Mouse (Mus musculus) kidney, postnatal 14 days (tissue): ENCODE data around the gene Mta2.
"Not testable (repeated sequence)": the region's sequence is repeated elsewhere in the genome, so short reads cannot be mapped to it uniquely, and the experiment has no call there.

ENCODE experiments used
- DNase-seq: peaks from one replicate; pipeline ENCODE4 v3.0.0; 2022; ENCODE audit warnings: mixed read lengths

Mta2 gene

GRCm38 (mm10) chr19:8967893-8968292, 26.2 kb downstream of the Mta2 start:
- DNase-seq = no peak

- not testable (repeated sequence) for DNase-seq
These were observed 30.8 kb downstream of the Mta2 start for GRCm38 (mm10) chr19:8972491-8972890.

DNA sequence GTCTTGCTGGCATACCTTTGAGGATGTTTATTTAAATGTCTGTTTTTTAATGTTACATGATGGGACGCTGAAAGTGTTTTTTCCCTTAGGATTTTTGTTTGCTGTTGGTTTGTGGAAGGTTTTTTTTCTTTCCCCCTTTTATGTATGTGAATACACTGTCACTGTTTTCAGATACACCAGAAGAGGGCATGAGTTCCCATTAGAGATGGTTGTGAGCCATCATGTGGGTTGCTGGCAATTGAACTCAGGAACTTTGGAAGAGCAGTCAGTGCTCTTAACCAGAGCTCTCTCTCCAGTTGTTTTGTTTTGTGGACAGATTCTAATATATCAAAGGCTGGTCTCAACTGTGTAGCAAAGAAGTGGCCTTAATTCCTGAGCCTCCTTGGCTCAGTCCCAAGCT, 33.0 kb downstream of the Mta2 start:
- no peak for DNase-seq

GRCm38 (mm10) chr19:8975491-8975890, 33.8 kb downstream of the Mta2 start:
- DNase-seq = no peak

DNA sequence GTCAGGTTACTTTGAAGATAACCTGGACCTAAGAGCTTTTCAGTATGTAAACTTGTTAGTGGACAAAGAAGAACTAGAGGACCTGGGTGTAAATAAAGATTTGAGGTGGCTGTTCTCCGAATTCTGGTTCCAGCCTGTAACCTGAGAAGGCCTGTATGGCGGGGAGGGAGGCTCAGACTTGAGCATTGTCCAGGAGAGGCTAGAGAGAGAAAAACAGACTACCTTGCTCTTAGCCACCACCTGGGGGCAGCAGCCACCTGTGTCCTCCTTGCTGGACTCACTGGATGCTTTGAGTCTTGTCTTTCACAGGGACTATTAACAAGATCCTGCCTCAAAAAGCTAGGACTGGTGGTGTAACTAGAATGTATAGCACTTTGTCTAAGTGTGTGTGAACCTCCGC, 34.9 kb downstream of the Mta2 start:
- DNase-seq = peak; percentile 63

GRCm38 (mm10) chr19:8980771-8981170, 39.1 kb downstream of the Mta2 start:
- DNase-seq = no peak

GRCm38 (mm10) chr19:8981450-8982168, 39.9 kb downstream of the Mta2 start:
- no peak for DNase-seq

DNA sequence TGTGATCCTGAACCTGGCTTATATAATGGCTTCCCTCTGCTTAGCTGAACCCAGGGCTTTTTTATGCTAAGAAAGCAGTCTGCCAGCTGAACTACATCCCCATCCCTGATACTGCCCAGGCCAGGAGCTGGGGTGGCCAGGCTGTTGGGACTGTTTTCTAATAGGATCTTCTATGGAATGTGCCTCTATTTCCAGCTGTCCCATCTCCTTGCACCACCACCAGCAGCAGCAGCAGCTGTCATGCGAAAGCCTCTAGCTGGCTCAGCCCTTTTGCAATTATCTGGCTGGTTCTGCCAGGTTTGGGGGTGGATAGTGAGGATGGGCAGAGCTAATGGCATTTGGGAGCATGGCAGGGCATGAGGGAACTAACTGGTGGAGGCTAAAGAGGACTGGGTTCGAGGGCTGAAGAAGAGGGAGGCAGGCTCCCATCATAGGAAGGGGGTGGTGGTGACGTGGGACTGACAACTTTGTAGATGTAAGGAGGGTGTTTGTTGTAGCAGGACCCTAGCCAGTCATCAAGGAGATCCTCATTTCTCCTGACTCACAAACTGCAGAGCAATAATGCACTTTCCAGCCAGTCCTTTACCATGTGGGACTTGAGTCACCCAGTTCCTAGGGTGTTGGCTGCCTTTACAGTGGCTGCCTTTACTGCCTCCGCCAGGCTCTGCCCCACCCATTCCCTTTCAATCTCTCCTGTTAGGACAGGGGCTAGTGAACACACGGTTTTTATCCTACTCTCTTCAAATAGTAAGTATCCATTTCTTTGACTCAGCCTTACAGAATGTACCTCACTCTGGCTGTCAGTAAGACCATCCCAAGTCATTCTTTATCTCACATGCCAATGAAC, 40.9 kb downstream of the Mta2 start:
- no peak for DNase-seq

GRCm38 (mm10) chr19:8983150-8983650, 41.5 kb downstream of the Mta2 start:
- no peak for DNase-seq

DNA sequence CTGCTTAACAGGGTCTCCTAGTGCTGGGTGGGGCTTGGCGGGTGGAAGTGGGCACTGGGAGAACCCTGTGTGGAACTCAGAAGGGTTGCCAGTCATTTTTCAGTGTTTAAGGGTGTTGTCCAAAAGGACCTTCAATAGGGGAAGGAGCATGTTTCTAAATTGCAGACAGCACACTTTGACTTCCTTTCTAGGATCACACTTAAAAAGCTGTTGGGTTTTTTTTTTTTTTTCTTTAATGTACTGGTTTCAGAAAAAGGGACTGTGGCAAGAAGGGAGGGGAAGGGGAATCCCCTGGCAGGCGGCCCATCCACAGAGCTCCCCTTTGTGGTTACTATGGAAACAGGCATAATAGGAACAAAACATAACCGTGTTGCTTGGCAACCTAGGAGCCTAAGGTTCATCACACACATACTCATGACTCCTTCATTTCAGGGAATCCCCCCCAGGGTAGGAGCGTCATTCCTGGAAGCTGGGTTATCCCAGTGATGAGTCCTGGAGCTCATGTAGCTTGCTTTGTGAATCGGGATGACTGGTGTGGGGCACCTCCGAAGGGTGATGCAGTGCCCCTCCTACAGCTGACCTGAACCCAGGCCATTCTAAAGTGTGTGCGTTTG, 42.7 kb downstream of the Mta2 start:
- DNase-seq = peak; percentile 71

GRCm38 (mm10) chr19:8985891-8986290, 44.2 kb downstream of the Mta2 start:
- DNase-seq = no peak

- no peak for DNase-seq
These were observed 46.1 kb downstream of the Mta2 start for GRCm38 (mm10) chr19:8987816-8988215.

GRCm38 (mm10) chr19:8988346-8989065, 46.8 kb downstream of the Mta2 start:
- DNase-seq = no peak

DNA sequence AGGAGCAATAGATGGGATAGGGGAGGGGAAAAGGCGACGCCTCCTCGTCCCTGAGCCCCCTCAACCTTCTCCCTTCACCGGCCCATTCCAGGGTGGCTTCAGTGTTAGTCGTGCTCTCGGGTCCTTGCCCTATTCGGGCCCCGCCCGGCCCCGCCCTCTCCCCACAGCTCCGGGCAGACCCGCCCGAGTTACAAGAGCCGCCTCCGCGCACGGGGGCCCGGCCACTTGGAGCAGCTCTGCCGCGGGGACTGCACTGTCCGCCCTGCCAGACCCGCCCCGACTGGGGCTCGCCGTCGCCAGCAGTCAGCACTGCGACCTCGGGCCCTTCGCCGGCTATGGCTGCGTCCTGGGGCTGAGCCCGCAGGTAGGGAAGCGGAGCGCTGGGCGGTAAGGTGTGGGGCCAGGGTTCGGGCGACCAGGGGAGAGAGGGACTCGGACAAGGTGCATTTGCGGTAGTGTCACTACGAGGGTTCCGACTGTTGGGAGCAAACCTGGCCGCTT, 47.4 kb downstream of the Mta2 start, which contains the start of gene Ahnak:
TSS of gene Ahnak (plus strand) at position 219 of the 501 bp plus-strand sequence.
- DNase-seq = peak; percentile 87

DNA sequence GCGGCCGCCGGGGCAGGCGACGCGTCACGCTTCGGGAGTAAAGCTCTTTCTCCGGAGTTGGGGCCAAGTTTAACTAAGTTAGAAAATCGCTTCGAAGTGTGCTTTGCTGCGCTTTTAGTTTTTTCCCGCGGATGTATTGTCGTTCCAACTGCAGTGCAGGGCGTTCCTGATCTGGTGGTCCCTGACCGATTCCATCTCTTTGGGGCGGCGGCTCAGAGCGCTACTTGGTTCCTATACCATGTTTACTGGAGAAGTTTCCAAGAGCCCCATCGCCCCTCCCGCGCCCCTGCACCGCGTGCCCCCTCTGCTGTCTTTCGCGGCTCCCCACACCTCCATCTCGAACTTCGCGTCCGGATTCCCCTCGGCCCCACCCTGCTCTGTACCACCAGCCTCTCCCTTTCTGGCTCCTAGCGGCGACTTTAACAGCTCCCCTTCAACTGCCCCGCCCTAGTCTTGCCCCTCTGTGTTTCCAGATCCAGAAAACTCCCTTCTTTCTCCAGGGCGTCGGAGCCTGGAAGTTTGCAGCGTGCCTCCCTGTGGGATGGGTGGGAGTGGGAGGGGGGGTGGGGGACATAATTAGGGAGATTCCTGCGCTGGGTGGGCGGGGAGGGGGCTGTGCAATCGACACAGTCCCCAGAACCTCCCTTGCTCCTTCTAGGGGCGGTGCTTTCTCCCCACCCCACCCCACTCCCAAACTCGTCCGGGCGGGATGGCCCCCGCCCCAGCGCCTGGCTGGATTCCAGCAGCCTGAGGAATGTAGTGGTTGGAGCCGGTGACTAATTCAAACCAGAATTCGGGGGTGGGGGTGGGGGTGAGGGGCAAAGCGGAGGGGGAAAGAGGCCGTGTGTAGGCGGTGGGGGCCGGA, 48.1 kb downstream of the Mta2 start:
- peak; percentile 94 for DNase-seq

DNA sequence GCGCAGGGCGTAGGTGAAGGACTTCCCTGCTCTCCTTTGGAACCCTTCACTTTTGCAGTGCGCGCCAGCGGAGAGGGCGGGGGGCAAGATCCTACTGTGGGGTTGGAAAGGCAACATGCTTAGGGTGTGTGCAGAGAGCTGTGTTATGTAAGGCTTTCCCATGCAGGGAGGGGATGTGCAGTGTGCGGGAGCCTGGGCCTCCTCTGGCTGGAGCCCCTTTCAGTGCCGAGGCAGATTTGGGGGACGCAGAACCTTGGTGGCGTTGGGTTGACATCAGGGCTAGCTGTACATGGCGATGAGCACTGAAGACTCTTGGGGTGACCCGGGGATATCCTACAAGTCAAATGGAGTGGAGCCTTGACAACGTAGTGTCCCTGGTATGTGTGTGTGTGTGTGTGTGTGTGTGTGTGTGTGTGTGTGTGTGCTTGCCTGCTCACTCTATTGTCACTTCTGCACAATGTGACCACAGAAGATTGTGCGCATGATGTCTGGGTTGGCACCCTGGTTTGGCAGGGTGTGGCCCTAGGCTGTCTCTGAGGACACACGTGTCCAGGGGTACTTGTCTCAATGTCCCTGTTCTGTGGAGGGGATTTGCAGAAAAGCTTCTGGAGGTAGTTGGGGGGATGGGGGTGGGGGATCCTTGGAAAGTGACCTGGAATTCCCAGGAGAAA, 48.9 kb downstream of the Mta2 start:
- DNase-seq = no peak

GRCm38 (mm10) chr19:8991245-8991870, 49.7 kb downstream of the Mta2 start:
- no peak for DNase-seq

- DNase-seq = peak; percentile 62
These were observed 50.4 kb downstream of the Mta2 start for GRCm38 (mm10) chr19:8991871-8992735.
